Mouse (Mus musculus) hindbrain, embryonic 11.5 days (tissue): ENCODE results near the gene A930004D18Rik. TPM values are rescaled to one million over a fixed set of nuclear protein-coding genes. Genes with fewer than 3 reads are reported as not detected.
"Not testable (repeated sequence)": the region's sequence is repeated elsewhere in the genome, so short reads cannot be mapped to it uniquely, and the experiment has no call there.

Experiments used
- ATAC-seq: fragments of 200-750 bp; cut with Nextera tagmentation; 2 replicates; pipeline ENCODE4 v1.8.0; 2017; ENCODE audit warnings: mild to moderate bottlenecking, moderate TSS enrichment, moderate library complexity; ENCODE audit not compliant: low FRiP score
- DNase-seq: peaks from one replicate; pipeline ENCODE4 v3.0.0-alpha.2; 2015; ENCODE audit warnings: low spot score
- H3K27ac ChIP-seq: fragments of 300-500 bp; sonication (generic); 2 replicates; pipeline ENCODE4 v1.5.1; 2014; ENCODE audit warnings: mild to moderate bottlenecking, low read depth, low read length
- H3K27me3 ChIP-seq: fragments of 300-500 bp; sonication (generic); 2 replicates; pipeline ENCODE4 v1.6.1; 2014; ENCODE audit warnings: mild to moderate bottlenecking, low read length, moderate library complexity, mixed read lengths; ENCODE audit not compliant: control insufficient read depth, insufficient read depth
- H3K36me3 ChIP-seq: fragments of 300-500 bp; sonication (generic); 2 replicates; pipeline ENCODE4 v1.6.1; 2014; ENCODE audit warnings: mild to moderate bottlenecking, low read length, moderate library complexity, mixed read lengths; ENCODE audit not compliant: control insufficient read depth, insufficient read depth
- H3K4me1 ChIP-seq: fragments of 300-500 bp; sonication (generic); replicated peaks from 2 replicates; pipeline ENCODE4 v1.6.1; 2014; ENCODE audit warnings: low read length, mixed read lengths; ENCODE audit not compliant: control insufficient read depth, insufficient read depth
- H3K4me2 ChIP-seq: fragments of 300-500 bp; sonication (generic); replicated peaks from 2 replicates; pipeline ENCODE4 v1.6.1; 2014; ENCODE audit warnings: mild to moderate bottlenecking, low read depth, low read length
- H3K4me3 ChIP-seq: fragments of 300-500 bp; sonication (generic); 2 replicates; pipeline ENCODE4 v1.5.1; 2014; ENCODE audit warnings: low read depth, low read length
- H3K9ac ChIP-seq: fragments of 300-500 bp; sonication (generic); 2 replicates; pipeline ENCODE4 v1.6.1; 2014; ENCODE audit warnings: low read depth, low read length
- H3K9me3 ChIP-seq: fragments of 300-500 bp; sonication (generic); 2 replicates; pipeline ENCODE4 v1.6.1; 2016; ENCODE audit warnings: low read length; ENCODE audit not compliant: control insufficient read depth
- WGBS: fragments of 180-500 bp; shearing (Covaris S2); extraction: QIAGEN DNeasy Blood & Tissue Kit; methylation state at CpG from one replicate; pipeline ENCODE4 v1.1.7; 2014; 5-methylcytosine and 5-hydroxymethylcytosine counted together
- polyA plus RNA-seq: library from polyadenylated mRNA; unstranded; fragments of >200 nt; fragmentation: Nextera tagmentation; extraction: Ambion mirVana; gene quantifications from 2 replicates; pipeline ENCODE4 v1.2.1, GENCODE M21; 2014

The A930004D18Rik gene
- polyA plus RNA-seq, 1 experiment from 2014 or later = 8.5 TPM

DNA sequence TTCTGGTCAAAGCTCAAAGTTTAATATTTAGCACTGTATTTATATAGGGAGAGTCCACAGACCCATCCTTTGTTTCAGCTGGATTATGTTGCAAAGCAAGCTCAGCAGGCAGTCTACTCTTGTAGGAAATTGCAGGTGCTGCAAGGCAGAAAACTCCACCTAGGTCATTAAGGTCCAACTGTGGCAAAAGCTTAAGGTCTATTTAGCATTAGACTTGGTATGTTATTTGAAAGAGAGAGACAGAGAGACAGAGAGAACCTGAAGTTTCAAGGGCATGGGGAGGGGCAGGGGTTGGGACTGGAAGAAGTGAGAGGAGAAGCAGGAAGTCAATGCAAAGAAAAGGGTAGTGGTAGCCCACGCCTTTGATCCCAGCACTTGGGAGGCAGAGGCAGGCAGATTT, 54.8 kb downstream of the A930004D18Rik start:
- no peak for ATAC-seq
- WGBS = 87% methylated on average over 1 of the region's 1 CpGs

GRCm38 (mm10) chr2:17978706-17979105, 58.8 kb downstream of the A930004D18Rik start:
- Histone ChIP-seq H3K27ac (no peak overlapping the region), H3K4me1 (no peaks in the 10 kb centered on the region), H3K9ac (no peak overlapping the region), H3K36me3 (no peaks in the 10 kb centered on the region), H3K4me2 (no peak overlapping the region), H3K27me3 (no peaks in the 10 kb centered on the region), H3K9me3 (no peaks in the 10 kb centered on the region), H3K4me3 (no peak overlapping the region)
- 92% methylated on average over 6 of the region's 6 CpGs for WGBS
- no peak for DNase-seq
- ATAC-seq = no peak

More for the DNA sequence above, 54.8 kb downstream of the A930004D18Rik start:
- Histone ChIP-seq H3K4me1 (no peaks in the 10 kb centered on the region), H3K9me3 (no peaks in the 10 kb centered on the region), H3K27ac (no peak overlapping the region), H3K27me3 (no peaks in the 10 kb centered on the region), H3K4me2 (no peak overlapping the region), H3K36me3 (no peaks in the 10 kb centered on the region), H3K4me3 (no peak overlapping the region), H3K9ac (no peak overlapping the region)
- DNase-seq = no peak

DNA sequence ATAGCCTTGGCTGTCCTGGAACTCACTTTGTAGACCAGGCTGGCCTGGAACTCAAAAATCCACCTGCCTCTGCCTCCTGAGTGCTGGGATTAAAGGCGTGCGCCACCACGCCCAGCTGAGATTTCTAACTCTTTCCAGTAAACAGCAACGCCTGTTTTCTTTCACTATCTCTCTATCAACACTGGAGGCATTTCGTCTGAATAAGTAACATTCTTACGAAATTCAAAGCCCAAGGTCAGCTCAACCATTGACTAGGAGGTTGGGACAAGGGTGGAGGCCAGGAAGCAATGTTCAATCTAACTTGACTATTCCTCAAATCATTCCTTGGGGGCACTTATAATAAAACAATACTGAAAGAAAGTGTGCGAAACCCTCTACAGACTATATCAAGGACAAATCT, 59.3 kb downstream of the A930004D18Rik start:
- H3K9ac ChIP-seq, H3K9me3 ChIP-seq, H3K27me3 ChIP-seq, ATAC-seq, H3K4me1 ChIP-seq, DNase-seq, H3K4me2 ChIP-seq, H3K27ac ChIP-seq, H3K4me3 ChIP-seq, H3K36me3 ChIP-seq: not testable (repeated sequence)
- WGBS = 92% methylated on average over 7 of the region's 7 CpGs

- not testable (repeated sequence) for H3K36me3 ChIP-seq, H3K4me2 ChIP-seq, H3K9me3 ChIP-seq, H3K4me3 ChIP-seq, H3K4me1 ChIP-seq, H3K27ac ChIP-seq, ATAC-seq, H3K27me3 ChIP-seq, H3K9ac ChIP-seq, DNase-seq
Observed at GRCm38 (mm10) chr2:17977645-17978044, 59.9 kb downstream of the A930004D18Rik start.

GRCm38 (mm10) chr2:17975601-17976327, 61.8 kb downstream of the A930004D18Rik start:
- no peaks in the 10 kb centered on the region for H3K9me3 ChIP-seq
- no peaks in the 10 kb centered on the region for H3K36me3 ChIP-seq
- no peak overlapping the region for H3K4me3 ChIP-seq
- no peak overlapping the region for H3K27ac ChIP-seq
- H3K4me1 ChIP-seq = no peaks in the 10 kb centered on the region
- no peak for ATAC-seq
- no peaks in the 10 kb centered on the region for H3K27me3 ChIP-seq
- DNase-seq = no peak
- 69% methylated on average over 4 of the region's 4 CpGs for WGBS
- H3K9ac ChIP-seq = no peak overlapping the region
- no peak overlapping the region for H3K4me2 ChIP-seq

Other genes starting within 250 kb of the A930004D18Rik start
- not detected in 2 replicates for gene H2al2a, start 40.8 kb downstream of the A930004D18Rik start, polyA plus RNA-seq
- 19.6 and 20.1 TPM in 2 replicates for gene Skida1, start 11.3 kb upstream of the A930004D18Rik start, polyA plus RNA-seq
- 48.0 and 62.2 TPM in 2 replicates for gene Mllt10, start 17.5 kb upstream of the A930004D18Rik start, polyA plus RNA-seq